Mouse (Mus musculus) MEL (cell line): Measurements from ENCODE around the gene Hs3st5.

Source experiments
- CHD2 ChIP-seq: IDR thresholded peaks from 2 replicates; pipeline ENCODE4 v1.6.1; 2011; ENCODE audit warnings: low read length, improper control_type of control experiment
- CTCF ChIP-seq, 3 experiments: IDR thresholded peaks in 2 of 3; conservative IDR thresholded peaks in 1 of 3; 2 replicates each; pipeline ENCODE4 v1.5.1; 2011 to 2012; ENCODE audit warnings: low read length in 3 of 3, low read depth in 2 of 3, mild to moderate bottlenecking in 2 of 3, improper control_type of control experiment in 1 of 3, inconsistent platforms in 1 of 3, mixed read lengths in 1 of 3, moderate library complexity in 1 of 3; ENCODE audit not compliant: control insufficient read depth in 1 of 3, insufficient read depth in 1 of 3, poor library complexity in 1 of 3, severe bottlenecking in 1 of 3
- E2F4 ChIP-seq: IDR thresholded peaks from 2 replicates; pipeline ENCODE4 v1.6.1; 2011; ENCODE audit warnings: low read depth, low read length, improper control_type of control experiment, borderline replicate concordance
- GATA1 ChIP-seq: IDR thresholded peaks from 2 replicates; pipeline ENCODE4 v1.6.1; 2011; ENCODE audit warnings: low read depth, low read length, improper control_type of control experiment
- MAFK ChIP-seq: IDR thresholded peaks from 2 replicates; pipeline ENCODE4 v1.6.1; 2011; ENCODE audit warnings: low read depth, mild to moderate bottlenecking, low read length, improper control_type of control experiment, borderline replicate concordance
- MAX ChIP-seq: IDR thresholded peaks from 2 replicates; pipeline ENCODE4 v1.6.1; 2011; ENCODE audit warnings: low read length, improper control_type of control experiment
- POLR2A ChIP-seq, 2 experiments: IDR thresholded peaks; 2 replicates each; pipeline ENCODE4 v1.6.1; 2011 to 2012; ENCODE audit warnings: low read length in 2 of 2, mild to moderate bottlenecking in 2 of 2, control low read depth in 1 of 2, improper control_type of control experiment in 1 of 2, low read depth in 1 of 2, moderate library complexity in 1 of 2; ENCODE audit not compliant: control insufficient read depth in 1 of 2, insufficient read depth in 1 of 2, poor library complexity in 1 of 2
- POLR2AphosphoS2 ChIP-seq: IDR thresholded peaks from 2 replicates; pipeline ENCODE4 v1.6.1; 2011; ENCODE audit warnings: low read length, improper control_type of control experiment
- TAL1 ChIP-seq: IDR thresholded peaks from 2 replicates; pipeline ENCODE4 v1.6.1; 2012; ENCODE audit warnings: mild to moderate bottlenecking, inconsistent platforms, low read length, moderate library complexity, mixed read lengths
- UBTF ChIP-seq: IDR thresholded peaks from 2 replicates; pipeline ENCODE4 v1.6.1; 2012; ENCODE audit warnings: low read depth, mild to moderate bottlenecking, inconsistent platforms, low read length, improper control_type of control experiment, moderate library complexity, borderline replicate concordance; ENCODE audit not compliant: insufficient read depth
- USF1 ChIP-seq: IDR thresholded peaks from 2 replicates; pipeline ENCODE4 v1.6.1; 2014; ENCODE audit warnings: low read depth, mild to moderate bottlenecking, inconsistent platforms, low read length, improper control_type of control experiment, moderate library complexity
- USF2 ChIP-seq, 2 experiments: IDR thresholded peaks; 2 replicates each; pipeline ENCODE4 v1.6.1; 2011 to 2012; ENCODE audit warnings: improper control_type of control experiment in 2 of 2, low read length in 2 of 2, borderline replicate concordance in 1 of 2, inconsistent platforms in 1 of 2, low read depth in 1 of 2, mild to moderate bottlenecking in 1 of 2; ENCODE audit not compliant: insufficient read depth in 1 of 2

GRCm38 (mm10) chr10:36850231-36850630 is 343.6 kb downstream of the Hs3st5 start:
- no peak for TF ChIP-seq UBTF
- no peak for TF ChIP-seq CTCF (IDR thresholded peaks at IDR 0.05 in 2 of 3, conservative IDR thresholded peaks at IDR 0.05 in 1 of 3; ENCODE audit: control insufficient read depth in 1 of 3, insufficient read depth in 1 of 3, low read depth in 2 of 3, low read length in 3 of 3, poor library complexity in 1 of 3, severe bottlenecking in 1 of 3)
- no peak for TF ChIP-seq E2F4
- no peak for TF ChIP-seq POLR2A (IDR thresholded peaks at IDR 0.05; ENCODE audit: control insufficient read depth in 1 of 2, insufficient read depth in 1 of 2, low read depth in 1 of 2, low read length in 2 of 2, poor library complexity in 1 of 2)
- no peak for TF ChIP-seq TAL1
- no peak for TF ChIP-seq USF2 (IDR thresholded peaks at IDR 0.05; ENCODE audit: borderline replicate concordance in 1 of 2, insufficient read depth in 1 of 2, low read depth in 1 of 2, low read length in 2 of 2)
- TF ChIP-seq GATA1, result no peak
- TF ChIP-seq USF1, result no peak
- TF ChIP-seq CHD2, result no peak
- TF ChIP-seq MAFK, result no peak
- no peak for TF ChIP-seq MAX
- no peak for TF ChIP-seq POLR2AphosphoS2
